Mouse (Mus musculus) mature B cell (primary cell): ENCODE measurements around the gene Hnrnpll.

Experiments
- in situ Hi-C: fragments of 300-500 bp; cut with MboI; formaldehyde crosslinking; loops from 2 replicates; pipeline ENCODE4 v1.14.3; 2019

Gene Hnrnpll

GRCm38 (mm10) chr17:80003851-80004250 is 58.3 kb downstream of the Hnrnpll start:
- in situ Hi-C loops, result loop anchor here (25.0 kb wide), 1 partner anchor 342 kb away; no protein-coding TSS in a partner anchor

GRCm38 (mm10) chr17:80002385-80002852 is 59.7 kb downstream of the Hnrnpll start:
- in situ Hi-C loops, result loop anchor here (25.0 kb wide), 1 partner anchor 340 kb away; no protein-coding TSS in a partner anchor

- in situ Hi-C loops, result loop anchor here (25.0 kb wide), 1 partner anchor 337 kb away; no protein-coding TSS in a partner anchor
These were observed 62.5 kb downstream of the Hnrnpll start for GRCm38 (mm10) chr17:79999631-80000030.

- in situ Hi-C loops, result no loop called here
These were observed 63.1 kb downstream of the Hnrnpll start for GRCm38 (mm10) chr17:79998986-79999385.

- in situ Hi-C loops, result no loop called here
These were observed 66.9 kb downstream of the Hnrnpll start for GRCm38 (mm10) chr17:79995091-79995691.

- in situ Hi-C loops, result no loop called here
These were observed 70.0 kb downstream of the Hnrnpll start for GRCm38 (mm10) chr17:79992114-79992513.

GRCm38 (mm10) chr17:79991166-79991958 is 70.8 kb downstream of the Hnrnpll start:
- in situ Hi-C loops, result no loop called here

- in situ Hi-C loops, result no loop called here
These were observed 72.0 kb downstream of the Hnrnpll start for GRCm38 (mm10) chr17:79990161-79990560.

- in situ Hi-C loops, result no loop called here
These were observed 77.7 kb downstream of the Hnrnpll start for GRCm38 (mm10) chr17:79984450-79984849.

GRCm38 (mm10) chr17:79982955-79983529 is 79.1 kb downstream of the Hnrnpll start:
- in situ Hi-C loops, result no loop called here

- in situ Hi-C loops, result no loop called here
These were observed 79.6 kb downstream of the Hnrnpll start for GRCm38 (mm10) chr17:79982548-79982947.

- in situ Hi-C loops, result no loop called here
These were observed 80.2 kb downstream of the Hnrnpll start for GRCm38 (mm10) chr17:79981758-79982481.

GRCm38 (mm10) chr17:79981348-79981747 is 80.8 kb downstream of the Hnrnpll start:
- in situ Hi-C loops, result no loop called here

- in situ Hi-C loops, result no loop called here
These were observed 81.6 kb downstream of the Hnrnpll start for GRCm38 (mm10) chr17:79980421-79981120.
